Mouse (Mus musculus): ENCODE measurements around the gene Cadm2. TPM values are rescaled to one million over a fixed set of nuclear protein-coding genes. Genes with fewer than 3 reads are reported as not detected.

Gene Cadm2
- polyA plus RNA-seq, 1 experiment = 0.85 TPM

GRCm38 (mm10) chr16:67526992-67527391 is 93.7 kb downstream of the Cadm2 start:
- H3K27ac ChIP-seq (ENCODE audit: control insufficient read depth, insufficient read depth, low read length) = no peak overlapping the region
- no peak for DNase-seq
- TF ChIP-seq CTCF (IDR thresholded peaks at IDR 0.05; ENCODE audit: borderline replicate concordance, control insufficient read depth, extremely low read depth, insufficient read depth, low read length, poor library complexity) (no peak), POLR2A (IDR thresholded peaks at IDR 0.05; ENCODE audit: control insufficient read depth, extremely low read depth, insufficient read depth, low read length, poor library complexity) (no peak)

GRCm38 (mm10) chr16:67524878-67525277 is 95.8 kb downstream of the Cadm2 start:
- Histone ChIP-seq H3K4me1 (replicated peaks; ENCODE audit: control insufficient read depth, insufficient read depth, low read length) (no peaks in the 10 kb centered on the region), H3K4me3 (ENCODE audit: control insufficient read depth, insufficient read depth, low read length) (no peak overlapping the region), H3K27ac (ENCODE audit: control insufficient read depth, insufficient read depth, low read length) (no peak overlapping the region), H3K27me3 (ENCODE audit: control insufficient read depth, insufficient read depth, low read length) (no peaks in the 10 kb centered on the region), H3K36me3 (ENCODE audit: control insufficient read depth, insufficient read depth, low read length) (no peaks in the 10 kb centered on the region)
- 93% methylated on average over 1 of the region's 1 CpGs for WGBS
- DNase-seq = no peak
- TF ChIP-seq CTCF (IDR thresholded peaks at IDR 0.05; ENCODE audit: borderline replicate concordance, control insufficient read depth, extremely low read depth, insufficient read depth, low read length, poor library complexity) (no peak), POLR2A (IDR thresholded peaks at IDR 0.05; ENCODE audit: control insufficient read depth, extremely low read depth, insufficient read depth, low read length, poor library complexity) (no peak)

More at GRCm38 (mm10) chr16:67526992-67527391, 93.7 kb downstream of the Cadm2 start:
- WGBS = 84% methylated on average over 1 of the region's 1 CpGs
- H3K27me3 ChIP-seq (ENCODE audit: control insufficient read depth, insufficient read depth, low read length) = no peaks in the 10 kb centered on the region
- no peaks in the 10 kb centered on the region for H3K4me1 ChIP-seq (replicated peaks; ENCODE audit: control insufficient read depth, insufficient read depth, low read length)
- H3K4me3 ChIP-seq (ENCODE audit: control insufficient read depth, insufficient read depth, low read length) = no peak overlapping the region
- no peaks in the 10 kb centered on the region for H3K36me3 ChIP-seq (ENCODE audit: control insufficient read depth, insufficient read depth, low read length)

- Histone ChIP-seq H3K4me1 (replicated peaks; ENCODE audit: control insufficient read depth, insufficient read depth, low read length) (no peaks in the 10 kb centered on the region), H3K27me3 (ENCODE audit: control insufficient read depth, insufficient read depth, low read length) (no peaks in the 10 kb centered on the region), H3K36me3 (ENCODE audit: control insufficient read depth, insufficient read depth, low read length) (no peaks in the 10 kb centered on the region), H3K4me3 (ENCODE audit: control insufficient read depth, insufficient read depth, low read length) (no peak overlapping the region), H3K27ac (ENCODE audit: control insufficient read depth, insufficient read depth, low read length) (no peak overlapping the region)
- WGBS = 66% methylated on average over 3 of the region's 3 CpGs
- TF ChIP-seq CTCF (IDR thresholded peaks at IDR 0.05; ENCODE audit: borderline replicate concordance, control insufficient read depth, extremely low read depth, insufficient read depth, low read length, poor library complexity) (no peak), POLR2A (IDR thresholded peaks at IDR 0.05; ENCODE audit: control insufficient read depth, extremely low read depth, insufficient read depth, low read length, poor library complexity) (no peak)
- DNase-seq = no peak
Measured at GRCm38 (mm10) chr16:67518311-67518710, 102.4 kb downstream of the Cadm2 start.

- 76% methylated on average over 4 of the region's 4 CpGs for WGBS
Measured at GRCm38 (mm10) chr16:67515549-67515948, 105.2 kb downstream of the Cadm2 start.

DNA sequence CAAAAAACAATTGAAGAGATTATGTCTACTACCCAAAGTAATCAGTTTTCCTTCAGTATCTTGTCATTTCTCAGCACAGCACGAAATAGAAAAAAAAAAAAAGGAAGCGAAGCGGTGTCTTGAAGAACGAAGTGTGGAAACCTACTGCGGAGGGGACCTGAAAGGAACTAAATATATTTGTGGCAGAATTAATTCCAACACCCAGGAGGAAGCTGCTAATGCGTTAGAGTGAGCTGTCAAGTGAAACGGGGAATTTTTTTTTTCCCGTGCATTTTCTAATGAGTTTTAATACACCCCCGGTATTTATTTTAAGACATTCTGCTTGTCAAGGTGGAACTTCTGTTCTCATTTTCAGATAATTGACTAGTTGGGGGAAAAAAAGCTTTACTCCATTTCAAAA is 111.6 kb downstream of the Cadm2 start:
- TF ChIP-seq POLR2A (IDR thresholded peaks at IDR 0.05; ENCODE audit: control insufficient read depth, extremely low read depth, insufficient read depth, low read length, poor library complexity) = no peak
- TF ChIP-seq CTCF (IDR thresholded peaks at IDR 0.05; ENCODE audit: borderline replicate concordance, control insufficient read depth, extremely low read depth, insufficient read depth, low read length, poor library complexity) = no peak
- no peak overlapping the region for H3K27ac ChIP-seq (ENCODE audit: control insufficient read depth, insufficient read depth, low read length)
- WGBS = 87% methylated on average over 9 of the region's 9 CpGs
- no peak for DNase-seq
- H3K36me3 ChIP-seq (ENCODE audit: control insufficient read depth, insufficient read depth, low read length) = no peaks in the 10 kb centered on the region
- no peak overlapping the region for H3K4me3 ChIP-seq (ENCODE audit: control insufficient read depth, insufficient read depth, low read length)
- no peaks in the 10 kb centered on the region for H3K27me3 ChIP-seq (ENCODE audit: control insufficient read depth, insufficient read depth, low read length)
- H3K4me1 ChIP-seq (replicated peaks; ENCODE audit: control insufficient read depth, insufficient read depth, low read length) = no peaks in the 10 kb centered on the region

More at GRCm38 (mm10) chr16:67515549-67515948, 105.2 kb downstream of the Cadm2 start:
- H3K4me1 ChIP-seq (replicated peaks; ENCODE audit: control insufficient read depth, insufficient read depth, low read length) = no peaks in the 10 kb centered on the region
- H3K27me3 ChIP-seq (ENCODE audit: control insufficient read depth, insufficient read depth, low read length) = no peaks in the 10 kb centered on the region
- no peak overlapping the region for H3K27ac ChIP-seq (ENCODE audit: control insufficient read depth, insufficient read depth, low read length)
- H3K4me3 ChIP-seq (ENCODE audit: control insufficient read depth, insufficient read depth, low read length) = no peak overlapping the region
- TF ChIP-seq POLR2A (IDR thresholded peaks at IDR 0.05; ENCODE audit: control insufficient read depth, extremely low read depth, insufficient read depth, low read length, poor library complexity) (no peak), CTCF (IDR thresholded peaks at IDR 0.05; ENCODE audit: borderline replicate concordance, control insufficient read depth, extremely low read depth, insufficient read depth, low read length, poor library complexity) (no peak)
- DNase-seq = no peak
- no peaks in the 10 kb centered on the region for H3K36me3 ChIP-seq (ENCODE audit: control insufficient read depth, insufficient read depth, low read length)

GRCm38 (mm10) chr16:67482542-67482941 is 138.2 kb downstream of the Cadm2 start:
- WGBS = 93% methylated on average over 7 of the region's 7 CpGs
- Histone ChIP-seq H3K27me3 (ENCODE audit: control insufficient read depth, insufficient read depth, low read length) (no peaks in the 10 kb centered on the region; the same call in 1 of the 2 replicates), H3K27ac (ENCODE audit: control insufficient read depth, insufficient read depth, low read length) (no peak overlapping the region), H3K4me1 (replicated peaks; ENCODE audit: control insufficient read depth, insufficient read depth, low read length) (no peaks in the 10 kb centered on the region), H3K4me3 (ENCODE audit: control insufficient read depth, insufficient read depth, low read length) (no peak overlapping the region), H3K36me3 (ENCODE audit: control insufficient read depth, insufficient read depth, low read length) (no peaks in the 10 kb centered on the region)
- no peak for DNase-seq
- TF ChIP-seq POLR2A (IDR thresholded peaks at IDR 0.05; ENCODE audit: control insufficient read depth, extremely low read depth, insufficient read depth, low read length, poor library complexity) (no peak), CTCF (IDR thresholded peaks at IDR 0.05; ENCODE audit: borderline replicate concordance, control insufficient read depth, extremely low read depth, insufficient read depth, low read length, poor library complexity) (no peak)

GRCm38 (mm10) chr16:67467041-67467440 is 153.7 kb downstream of the Cadm2 start:
- Histone ChIP-seq H3K4me3 (ENCODE audit: control insufficient read depth, insufficient read depth, low read length) (no peak overlapping the region), H3K27ac (ENCODE audit: control insufficient read depth, insufficient read depth, low read length) (no peak overlapping the region), H3K4me1 (replicated peaks; ENCODE audit: control insufficient read depth, insufficient read depth, low read length) (no peaks in the 10 kb centered on the region), H3K36me3 (ENCODE audit: control insufficient read depth, insufficient read depth, low read length) (no peaks in the 10 kb centered on the region), H3K27me3 (ENCODE audit: control insufficient read depth, insufficient read depth, low read length) (no peaks in the 10 kb centered on the region)
- WGBS = 72% methylated on average over 3 of the region's 3 CpGs
- TF ChIP-seq CTCF (IDR thresholded peaks at IDR 0.05; ENCODE audit: borderline replicate concordance, control insufficient read depth, extremely low read depth, insufficient read depth, low read length, poor library complexity) = no peak
- no peak for TF ChIP-seq POLR2A (IDR thresholded peaks at IDR 0.05; ENCODE audit: control insufficient read depth, extremely low read depth, insufficient read depth, low read length, poor library complexity)
- DNase-seq = no peak

All from thymus, adult 2 months (tissue).